Mouse (Mus musculus): ENCODE data around the gene Dll4.

The Dll4 gene

DNA sequence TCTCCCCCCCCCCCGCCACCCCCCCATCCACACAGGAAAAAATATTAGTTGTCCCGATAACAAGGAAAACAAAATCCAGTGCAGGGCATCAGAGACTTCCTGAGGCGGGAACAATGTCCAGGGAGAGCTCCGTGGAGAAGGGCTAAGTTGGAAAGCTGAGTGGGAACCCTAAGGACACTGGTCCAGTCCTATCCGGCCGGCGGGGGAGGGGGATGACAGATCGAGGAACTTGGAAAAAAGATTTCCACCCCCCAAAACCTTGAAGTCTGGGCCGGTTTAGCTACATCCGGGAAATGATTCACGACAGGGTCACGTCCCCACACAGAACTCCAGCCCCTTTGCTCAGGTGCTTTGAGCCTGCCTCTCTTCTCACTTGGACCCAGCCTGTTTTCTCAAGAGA is 14.0 kb upstream of the Dll4 start:
- no peak for DNase-seq (ENCODE audit: low read depth, low spot score)

DNA sequence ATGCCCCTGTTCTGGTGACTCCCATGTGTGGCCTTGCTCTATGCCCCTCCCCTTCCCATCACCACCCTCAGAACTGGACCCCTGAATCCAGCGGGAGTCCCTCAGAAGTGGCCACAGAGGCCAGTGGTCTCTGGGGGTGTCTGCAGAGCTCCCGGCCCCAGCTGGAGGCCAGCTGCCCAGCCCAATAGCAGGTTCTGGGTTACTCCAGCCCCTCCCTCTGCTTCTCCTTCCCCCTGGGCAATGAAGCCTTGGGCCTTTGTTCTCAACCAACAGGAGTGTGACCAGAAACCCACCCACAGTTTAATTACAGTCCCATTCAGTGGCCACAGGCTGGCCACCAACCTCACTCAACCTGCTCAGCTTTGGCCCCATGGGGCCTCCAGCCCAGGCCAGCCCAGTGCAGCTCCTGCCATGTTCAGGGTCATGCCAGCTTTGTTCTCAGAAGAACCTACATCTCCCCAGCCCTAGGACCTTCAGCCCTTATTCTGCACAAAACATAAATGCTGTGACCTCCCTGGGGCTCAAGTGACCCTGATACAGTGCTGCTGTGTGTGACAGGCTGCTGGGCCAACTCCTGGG is 13.1 kb upstream of the Dll4 start:
- no peak for DNase-seq (ENCODE audit: low read depth, low spot score)

DNA sequence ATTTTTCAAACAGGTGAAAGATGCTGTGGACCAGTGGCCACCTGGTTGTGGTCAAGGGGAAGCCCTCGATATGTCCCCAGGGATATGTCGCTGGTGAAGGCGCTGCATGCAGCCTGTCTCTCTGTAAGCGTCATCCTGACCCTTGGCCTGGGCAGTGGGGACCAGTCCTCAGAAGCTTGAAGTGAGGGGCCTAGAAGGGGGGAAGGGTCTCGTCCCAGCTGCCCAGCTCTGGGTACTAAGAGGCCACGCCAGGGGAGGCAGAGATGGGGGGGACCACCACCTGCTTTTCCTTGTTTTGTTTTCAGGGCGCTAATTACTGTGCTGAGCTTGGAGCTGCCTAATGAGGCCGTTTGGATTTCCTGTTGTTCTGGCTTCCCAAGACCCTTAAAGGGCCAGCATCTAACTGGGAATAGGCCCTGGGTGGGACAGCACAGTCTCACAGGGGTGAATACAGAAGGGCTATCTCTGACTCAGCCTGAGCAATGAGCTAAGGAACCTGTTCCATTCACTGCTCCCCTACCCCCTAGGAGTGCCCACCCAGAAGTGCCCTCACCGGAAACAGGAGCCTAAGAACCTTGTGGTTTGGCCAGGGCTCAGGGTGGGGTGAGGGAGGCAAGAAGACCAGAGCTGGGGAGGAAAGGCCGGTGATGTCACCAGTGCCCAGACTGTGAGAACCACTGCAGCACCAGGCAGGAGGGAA is 11.7 kb upstream of the Dll4 start:
- DNase-seq (ENCODE audit: low read depth, low spot score): no peak

DNA sequence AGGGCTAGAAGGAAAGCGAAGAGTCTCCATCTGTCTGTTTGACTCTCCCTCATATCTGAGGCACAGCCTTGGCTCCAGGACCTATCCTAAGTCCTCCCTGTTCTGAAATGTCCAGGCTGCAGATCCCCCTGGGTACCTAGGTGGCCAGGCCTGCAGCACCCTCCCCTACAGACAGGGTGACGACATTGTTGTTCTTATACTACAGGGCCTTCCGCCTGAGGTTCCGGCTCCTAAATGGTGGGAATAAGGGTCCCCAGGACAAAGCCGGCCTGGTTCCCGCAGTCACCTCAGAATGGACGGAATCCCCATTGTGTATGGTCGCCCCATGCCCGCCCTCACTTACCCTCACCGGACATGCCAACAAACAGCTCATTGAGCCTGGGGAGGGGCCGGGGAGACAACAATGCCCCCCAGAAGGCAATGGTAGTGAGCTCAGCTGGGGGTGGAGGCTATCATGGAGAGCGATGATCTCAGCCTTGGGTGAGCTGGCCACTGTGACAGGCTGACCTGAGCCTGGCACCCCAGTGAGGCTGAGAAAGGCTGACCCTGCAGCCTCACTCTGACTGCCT is 10.8 kb upstream of the Dll4 start:
- no peak for DNase-seq (ENCODE audit: low read depth, low spot score)

DNA sequence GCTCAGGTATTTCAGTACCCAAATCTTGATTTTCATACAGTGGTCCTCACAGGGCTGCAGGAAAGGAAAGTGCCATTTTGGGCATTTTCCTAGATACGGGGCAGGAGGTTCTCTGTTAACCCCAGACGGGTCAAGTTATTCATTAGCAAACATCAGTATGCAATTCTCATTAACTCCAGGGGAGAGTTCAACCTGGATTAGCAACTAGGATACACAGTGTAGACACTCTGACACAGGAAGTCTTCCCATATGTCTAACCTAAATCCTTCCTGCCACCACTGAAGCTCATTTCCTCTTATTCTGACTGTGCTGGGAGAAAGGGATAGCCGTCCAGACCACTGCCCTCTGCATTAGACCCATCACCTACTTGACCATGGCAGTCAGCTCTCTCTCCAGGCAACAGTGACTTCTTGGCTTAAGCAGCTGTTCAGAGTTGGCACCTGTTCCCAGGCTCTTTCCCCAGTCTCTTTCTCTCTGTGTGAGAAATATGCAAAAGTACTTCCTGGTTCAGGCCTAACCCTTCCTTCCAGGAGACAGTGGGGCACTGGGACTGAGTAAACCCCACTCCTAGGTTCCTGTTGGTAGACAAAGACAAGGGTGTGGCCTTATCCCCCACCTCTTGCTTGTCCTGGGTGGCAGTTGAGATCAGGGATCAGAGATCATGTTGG is 7.4 kb upstream of the Dll4 start:
- DNase-seq (ENCODE audit: low read depth, low spot score): no peak

DNA sequence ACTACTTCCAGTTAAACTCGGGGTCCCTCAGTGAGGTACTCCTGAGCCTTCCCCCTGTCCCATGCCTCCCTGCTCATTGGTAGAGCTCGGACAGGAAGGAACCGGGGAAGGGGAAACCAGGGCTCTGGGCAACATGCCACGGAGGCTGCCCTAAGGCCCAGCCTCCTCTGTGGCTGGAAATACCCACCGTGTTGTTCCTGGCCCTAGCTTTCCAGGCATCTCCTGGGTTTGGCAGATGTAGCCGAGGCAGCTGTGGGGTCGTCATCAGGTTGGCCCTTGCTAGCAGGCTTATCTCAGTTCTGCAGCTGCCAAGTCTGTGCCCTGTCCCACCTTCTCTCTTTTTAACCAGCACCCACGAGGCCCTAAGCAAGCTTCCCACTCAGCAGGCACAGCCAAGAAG is 5.0 kb upstream of the Dll4 start:
- no peak for DNase-seq (ENCODE audit: low read depth, low spot score)

DNA sequence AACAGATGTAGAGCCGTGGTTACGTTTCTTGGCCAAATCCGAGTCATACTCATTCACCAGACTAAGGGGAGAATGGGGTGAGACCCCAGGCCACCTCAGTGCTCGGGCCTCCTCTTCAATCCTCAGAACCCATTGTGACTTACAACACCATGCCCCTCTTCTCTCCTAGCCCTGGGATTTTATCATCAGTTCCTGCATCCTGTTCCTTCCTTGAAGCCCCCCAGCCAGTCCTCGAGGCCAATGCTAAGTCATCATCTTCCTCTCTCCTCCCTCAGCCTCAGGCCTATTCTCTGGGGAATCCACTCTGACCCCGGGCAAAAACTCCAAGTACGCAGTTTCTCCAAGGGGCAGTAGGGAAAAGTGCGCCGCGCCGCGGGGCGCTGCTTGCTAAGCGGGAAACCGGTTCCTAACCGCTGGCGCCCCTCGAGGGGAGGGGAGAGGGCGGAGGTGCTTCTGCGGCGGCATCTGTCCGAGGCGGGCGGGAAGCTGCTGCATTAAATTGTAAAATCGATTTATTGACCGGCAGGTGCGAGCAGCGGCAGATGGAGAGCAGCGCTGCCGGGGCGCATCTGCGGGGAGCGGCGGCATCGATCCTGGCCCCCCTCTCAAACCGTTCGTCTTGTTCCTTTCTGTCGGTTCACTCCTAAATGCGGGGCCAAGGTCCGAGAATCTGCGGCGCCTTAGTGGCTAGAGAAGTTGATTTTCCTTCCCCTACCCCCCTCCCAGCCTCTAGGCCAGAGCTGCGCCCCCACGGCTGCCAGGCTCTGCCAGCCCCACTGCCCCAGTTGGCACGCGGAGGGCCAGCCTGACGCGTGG is 3.6 kb upstream of the Dll4 start:
- DNase-seq (ENCODE audit: low read depth, low spot score): peak; percentile 58

DNA sequence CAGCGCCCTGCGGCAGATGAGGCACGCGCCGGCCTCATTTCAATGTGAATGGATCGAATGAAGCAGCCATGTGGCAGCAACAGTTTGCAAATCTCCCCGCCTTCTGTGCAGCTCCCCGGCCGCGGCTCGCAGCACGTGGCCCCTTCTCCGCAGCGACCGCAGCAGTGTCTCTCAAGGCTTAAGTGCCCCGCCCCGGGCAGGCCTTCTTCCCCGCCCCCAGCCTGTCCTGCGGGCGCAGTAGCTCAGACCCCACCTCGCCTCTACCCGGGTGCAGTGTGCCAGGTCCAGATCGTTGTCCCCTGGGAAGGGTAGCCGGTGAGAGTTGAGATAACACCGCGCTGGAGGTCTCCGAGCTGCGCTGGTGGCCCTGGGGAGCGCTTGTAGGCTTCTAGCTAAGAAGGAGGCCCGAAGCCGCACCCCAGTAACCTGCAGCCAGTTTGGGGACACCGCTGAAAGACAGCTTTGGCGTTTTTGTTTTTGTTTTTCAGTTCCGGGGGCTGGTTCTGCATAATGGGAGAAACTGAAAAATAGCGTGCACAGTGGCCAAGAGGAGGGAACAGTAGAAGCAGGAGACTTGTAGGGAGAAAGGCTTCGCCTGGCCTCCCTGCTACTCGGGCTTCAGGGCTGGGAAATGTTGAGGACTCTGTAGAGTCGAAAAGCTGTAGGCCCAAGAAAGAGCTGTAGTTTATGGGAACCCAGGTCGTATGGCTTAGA is 2.8 kb upstream of the Dll4 start:
- DNase-seq (ENCODE audit: low read depth, low spot score): peak; percentile 90

DNA sequence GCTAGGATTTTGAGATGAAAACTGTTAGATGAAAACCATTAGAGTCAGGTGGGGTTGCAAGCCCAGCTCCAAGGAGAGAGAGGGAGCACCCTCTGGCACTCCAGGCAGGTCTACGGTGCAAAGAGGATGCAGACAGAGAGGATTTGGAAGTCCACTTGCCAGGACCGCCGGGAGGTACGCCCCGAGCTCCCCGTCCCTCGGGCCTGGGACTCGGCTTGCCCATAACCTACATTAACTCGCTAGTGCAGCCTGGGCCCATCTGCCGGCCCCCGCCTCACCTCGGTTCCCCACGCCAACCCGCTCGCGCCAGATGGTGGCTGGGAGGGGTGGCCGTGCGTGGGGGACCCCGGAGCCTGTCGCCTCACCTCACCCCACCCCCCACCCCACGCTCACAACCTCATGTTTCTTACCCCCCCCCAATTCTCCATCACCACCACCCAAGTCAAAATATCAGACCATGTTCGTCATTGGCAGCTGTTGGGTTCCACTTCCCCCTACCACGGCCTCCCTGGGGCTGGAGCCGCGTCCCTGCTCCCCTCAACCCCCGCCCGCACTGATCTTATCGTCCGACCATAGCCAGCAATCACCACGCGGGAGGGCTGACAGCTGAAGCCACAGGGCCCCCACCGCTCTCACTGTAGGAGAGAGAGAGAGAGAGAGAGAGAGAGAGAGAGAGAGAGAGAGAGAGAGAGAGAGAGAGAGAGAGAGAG is 1.6 kb upstream of the Dll4 start:
- no peak for DNase-seq (ENCODE audit: low read depth, low spot score)

DNA sequence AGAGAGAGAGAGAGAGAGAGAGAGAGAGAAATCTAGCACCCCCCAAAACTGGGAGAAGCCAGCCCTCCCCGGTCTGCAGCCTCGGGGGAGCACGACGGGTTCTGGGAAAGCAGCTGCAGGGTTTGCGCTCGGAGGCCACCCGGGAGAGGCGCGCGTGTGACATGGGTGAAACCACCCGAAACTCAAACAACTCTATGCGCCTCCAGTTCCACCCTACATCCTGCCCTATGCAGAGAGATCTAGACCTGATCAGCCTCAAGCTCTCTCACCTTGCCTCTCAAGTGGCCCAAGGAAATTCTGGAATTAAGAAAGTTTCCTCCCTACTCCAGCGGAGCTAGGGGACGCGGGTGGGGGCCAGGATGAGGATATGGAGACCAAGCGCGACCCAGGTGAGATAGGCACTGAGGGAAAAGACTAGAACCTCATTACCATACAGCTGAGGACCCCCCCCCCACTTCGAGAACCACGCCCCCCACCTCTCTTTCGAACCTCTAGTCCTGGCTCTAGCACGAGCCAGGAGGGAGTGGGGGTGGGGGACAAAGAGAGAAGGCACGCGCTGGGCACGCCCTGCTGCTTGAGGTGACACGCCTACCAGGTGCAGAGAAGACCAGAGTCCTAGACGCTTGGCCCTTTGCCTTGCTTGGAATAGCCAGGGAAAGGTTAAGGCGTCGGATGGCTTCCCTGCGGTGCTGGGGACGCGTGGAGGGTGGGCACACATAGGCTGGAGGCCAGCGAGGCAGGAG is 837 bp upstream of the Dll4 start:
- DNase-seq (ENCODE audit: low read depth, low spot score): peak; percentile 85

DNA sequence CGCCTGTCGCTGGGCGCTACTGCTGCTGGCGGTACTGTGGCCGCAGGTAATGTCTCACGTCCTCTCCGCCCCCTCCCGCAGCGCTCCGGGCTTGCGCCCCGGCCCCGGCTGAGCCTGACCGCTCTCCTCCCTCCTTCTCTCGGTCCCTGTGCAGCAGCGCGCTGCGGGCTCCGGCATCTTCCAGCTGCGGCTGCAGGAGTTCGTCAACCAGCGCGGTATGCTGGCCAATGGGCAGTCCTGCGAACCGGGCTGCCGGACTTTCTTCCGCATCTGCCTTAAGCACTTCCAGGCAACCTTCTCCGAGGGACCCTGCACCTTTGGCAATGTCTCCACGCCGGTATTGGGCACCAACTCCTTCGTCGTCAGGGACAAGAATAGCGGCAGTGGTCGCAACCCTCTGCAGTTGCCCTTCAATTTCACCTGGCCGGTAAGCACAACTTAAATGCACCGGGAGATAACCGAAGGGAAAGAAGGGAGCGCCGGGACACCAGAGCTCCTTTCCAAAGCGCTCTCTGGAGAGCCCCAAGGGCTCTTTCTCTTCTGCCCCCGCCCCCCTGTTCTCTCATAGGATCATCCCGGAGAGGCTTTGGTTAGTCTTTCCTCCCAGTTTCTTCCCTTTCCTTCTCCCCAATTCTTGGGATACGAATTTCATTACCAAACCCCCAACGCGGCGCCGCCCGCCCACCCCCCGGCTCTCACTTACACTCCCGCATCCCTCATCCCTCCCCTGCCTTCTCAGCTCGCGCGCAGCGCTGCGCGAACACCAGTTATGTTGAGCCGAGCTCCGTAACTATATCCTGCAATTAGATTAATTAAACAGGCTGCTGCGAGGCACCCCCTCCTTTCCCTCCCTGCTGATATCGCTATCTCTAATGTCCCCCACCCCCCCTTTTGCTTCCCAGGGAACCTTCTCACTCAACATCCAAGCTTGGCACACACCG is 847 bp downstream of the Dll4 start:
- no peak for DNase-seq (ENCODE audit: low read depth, low spot score)

DNA sequence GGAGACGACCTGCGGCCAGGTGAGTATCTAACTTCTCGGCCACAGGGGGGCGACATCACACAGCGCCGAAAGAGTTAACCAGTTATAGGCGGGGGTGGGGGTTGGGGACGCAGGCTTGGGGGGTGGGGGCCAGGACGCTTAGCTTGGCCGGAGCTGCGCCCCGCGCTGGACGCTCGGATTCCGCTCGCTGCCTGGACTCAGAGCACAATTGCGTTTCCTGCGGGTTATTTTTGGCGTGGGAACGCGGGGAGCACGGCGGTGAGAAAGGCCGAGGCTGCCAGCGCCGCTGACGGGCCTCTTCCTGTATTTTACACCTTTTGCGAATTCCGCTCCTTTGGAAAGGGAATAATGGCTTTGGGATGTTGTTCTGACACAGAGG is 1.5 kb downstream of the Dll4 start:
- DNase-seq (ENCODE audit: low read depth, low spot score): peak; percentile 72

DNA sequence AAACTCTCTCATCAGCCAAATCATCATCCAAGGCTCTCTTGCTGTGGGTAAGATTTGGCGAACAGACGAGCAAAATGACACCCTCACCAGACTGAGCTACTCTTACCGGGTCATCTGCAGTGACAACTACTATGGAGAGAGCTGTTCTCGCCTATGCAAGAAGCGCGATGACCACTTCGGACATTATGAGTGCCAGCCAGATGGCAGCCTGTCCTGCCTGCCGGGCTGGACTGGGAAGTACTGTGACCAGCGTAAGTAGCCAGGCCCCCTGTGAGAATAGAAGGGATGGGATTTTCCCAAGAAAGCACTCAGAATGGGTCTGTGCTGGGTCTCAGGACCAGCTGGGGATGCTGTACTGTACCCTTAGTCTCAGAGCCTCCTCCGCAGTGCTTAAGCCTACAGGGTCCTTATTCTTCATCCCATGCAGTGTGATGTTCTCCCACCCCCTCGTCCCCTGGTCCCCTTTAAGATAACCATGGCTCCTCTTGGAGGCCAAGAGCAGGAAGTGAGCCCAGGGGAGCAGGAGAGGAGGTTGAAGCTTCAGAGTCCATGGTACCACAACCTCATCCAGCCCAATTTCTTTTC is 2.5 kb downstream of the Dll4 start:
- no peak for DNase-seq (ENCODE audit: low read depth, low spot score)

DNA sequence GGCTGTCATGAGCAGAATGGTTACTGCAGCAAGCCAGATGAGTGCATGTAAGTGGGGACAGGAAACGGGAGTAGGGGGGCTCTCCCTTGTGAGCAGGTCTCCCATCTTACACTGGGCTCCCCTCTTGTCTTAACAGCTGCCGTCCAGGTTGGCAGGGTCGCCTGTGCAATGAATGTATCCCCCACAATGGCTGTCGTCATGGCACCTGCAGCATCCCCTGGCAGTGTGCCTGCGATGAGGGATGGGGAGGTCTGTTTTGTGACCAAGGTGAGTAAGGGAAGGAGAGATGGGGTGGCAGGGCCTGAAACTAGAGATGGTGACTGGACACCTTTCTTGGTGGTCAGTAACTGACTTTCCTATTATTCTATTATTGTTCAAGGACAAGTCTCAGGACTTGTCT is 3.0 kb downstream of the Dll4 start:
- DNase-seq (ENCODE audit: low read depth, low spot score): no peak

DNA sequence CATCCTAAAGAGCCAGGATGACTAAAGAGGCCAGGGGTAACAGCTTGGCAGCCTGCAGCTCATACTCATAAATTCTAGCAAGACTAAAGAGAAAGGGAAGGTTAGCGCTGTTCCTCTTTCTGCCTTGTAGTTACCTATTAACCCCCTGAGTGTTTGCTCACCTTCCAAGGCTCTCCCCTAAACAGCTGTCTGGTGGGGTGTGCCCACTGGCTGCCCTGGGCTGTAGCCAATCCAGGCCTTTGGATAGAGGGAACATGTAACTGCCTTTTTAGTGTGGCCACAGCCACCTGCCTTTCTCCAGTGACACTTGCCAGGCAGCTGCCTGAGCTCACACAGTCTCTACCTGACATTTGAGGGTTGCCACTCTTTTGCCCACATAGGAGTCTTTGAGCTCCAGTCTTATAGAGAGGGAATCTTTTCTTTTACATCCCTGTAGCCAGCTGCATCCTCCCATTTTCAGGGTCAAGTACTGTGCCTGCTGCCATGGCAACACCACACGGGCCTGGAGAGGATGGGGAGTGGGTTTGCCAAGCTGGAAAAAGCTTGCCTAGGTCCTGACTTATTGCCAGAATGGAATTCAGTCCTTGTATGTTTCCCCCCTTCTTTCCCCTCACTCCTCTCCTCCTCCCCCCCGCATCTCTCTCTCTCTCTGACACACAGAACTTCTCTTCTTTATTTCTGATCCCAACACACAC is 3.7 kb downstream of the Dll4 start:
- no peak for DNase-seq (ENCODE audit: low read depth, low spot score)

DNA sequence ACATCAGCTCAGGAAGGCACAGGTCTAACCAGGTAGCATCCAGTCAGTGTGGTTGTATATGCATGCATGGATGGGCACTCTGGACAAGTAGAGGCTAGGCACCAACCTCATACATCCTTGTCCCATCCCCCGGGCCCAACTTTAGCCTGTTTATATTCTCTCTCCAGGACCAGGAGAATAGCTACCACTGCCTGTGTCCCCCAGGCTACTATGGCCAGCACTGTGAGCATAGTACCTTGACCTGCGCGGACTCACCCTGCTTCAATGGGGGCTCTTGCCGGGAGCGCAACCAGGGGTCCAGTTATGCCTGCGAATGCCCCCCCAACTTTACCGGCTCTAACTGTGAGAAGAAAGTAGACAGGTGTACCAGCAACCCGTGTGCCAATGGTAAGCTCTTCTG is 5.2 kb downstream of the Dll4 start:
- no peak for DNase-seq (ENCODE audit: low read depth, low spot score)

DNA sequence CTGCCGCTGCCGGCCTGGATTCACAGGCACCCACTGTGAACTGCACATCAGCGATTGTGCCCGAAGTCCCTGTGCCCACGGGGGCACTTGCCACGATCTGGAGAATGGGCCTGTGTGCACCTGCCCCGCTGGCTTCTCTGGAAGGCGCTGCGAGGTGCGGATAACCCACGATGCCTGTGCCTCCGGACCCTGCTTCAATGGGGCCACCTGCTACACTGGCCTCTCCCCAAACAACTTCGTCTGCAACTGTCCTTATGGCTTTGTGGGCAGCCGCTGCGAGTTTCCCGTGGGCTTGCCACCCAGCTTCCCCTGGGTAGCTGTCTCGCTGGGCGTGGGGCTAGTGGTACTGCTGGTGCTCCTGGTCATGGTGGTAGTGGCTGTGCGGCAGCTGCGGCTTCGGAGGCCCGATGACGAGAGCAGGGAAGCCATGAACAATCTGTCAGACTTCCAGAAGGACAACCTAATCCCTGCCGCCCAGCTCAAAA is 6.6 kb downstream of the Dll4 start:
- no peak for DNase-seq (ENCODE audit: low read depth, low spot score)

DNA sequence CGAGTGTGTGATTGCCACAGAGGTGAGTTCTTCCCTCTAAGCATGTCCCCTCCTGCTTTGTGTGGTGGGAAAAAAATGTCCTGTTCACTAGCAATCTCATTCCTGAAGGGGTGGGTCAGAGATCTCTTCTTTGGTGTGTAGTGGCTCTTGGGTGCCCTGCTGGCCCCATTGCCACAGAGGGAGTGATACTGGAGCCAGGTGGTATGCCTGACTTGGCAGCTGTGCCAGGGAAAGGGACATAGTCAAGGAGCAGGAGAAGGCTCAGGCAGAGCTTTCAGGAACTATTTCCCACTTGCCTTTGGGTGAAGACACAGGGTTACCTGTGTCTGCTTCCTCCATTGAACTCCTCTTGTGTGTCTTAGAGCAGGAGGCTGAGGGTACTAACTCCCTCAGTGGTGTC is 8.6 kb downstream of the Dll4 start:
- no peak for DNase-seq (ENCODE audit: low read depth, low spot score)
